Mouse (Mus musculus) B cell, adult 67 days (primary cell): ENCODE results near the gene Adamts9. TPM values are rescaled to one million over a fixed set of nuclear protein-coding genes. Genes with fewer than 3 reads are reported as not detected.

Experiments used
- total RNA-seq, 2 experiments: library from RNA; stranded (reverse); gene quantifications; 4 replicates each; pipeline ENCODE4 v1.2.4; 2023

Adamts9 gene
- not detected for total RNA-seq

DNA sequence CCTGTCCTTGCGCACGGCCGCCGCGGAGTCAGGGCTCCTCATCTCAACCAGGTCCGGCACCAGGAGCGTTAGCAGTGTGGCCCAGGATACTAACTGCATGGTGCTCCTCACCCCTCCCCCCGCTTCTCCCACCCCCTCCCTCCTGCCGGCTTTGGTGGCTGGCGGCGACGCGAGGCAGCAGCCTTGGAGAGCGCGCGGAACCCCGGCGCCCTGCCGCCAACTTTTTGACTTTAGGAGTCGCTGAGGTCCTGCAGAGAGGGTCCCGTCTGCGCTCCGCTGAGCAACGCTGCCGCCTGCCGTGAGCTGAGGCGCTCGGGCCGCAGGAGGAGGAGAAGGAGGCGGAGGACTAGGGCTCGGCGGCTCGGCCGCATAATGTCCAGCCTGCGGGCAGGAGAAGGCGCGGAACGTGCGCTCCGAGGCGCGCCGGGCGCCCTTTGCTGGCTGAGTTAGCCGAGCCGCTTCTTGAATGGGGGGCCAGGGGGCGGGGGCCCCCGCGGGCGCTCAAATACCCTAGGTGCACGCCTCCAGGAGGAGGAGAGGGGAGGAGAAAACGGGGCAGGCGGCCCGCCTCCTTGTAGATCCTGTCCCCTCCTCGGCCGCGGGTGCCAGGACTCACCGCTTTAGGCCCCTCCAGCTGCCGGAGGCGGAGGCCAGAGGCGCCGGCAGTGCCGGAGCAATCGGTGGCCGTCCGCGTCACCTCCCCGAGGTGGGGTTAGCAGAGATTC lies at the start of gene Adamts9:
TSS of gene Adamts9 (minus strand) at position 436 of the 725 bp plus-strand sequence.

DNA sequence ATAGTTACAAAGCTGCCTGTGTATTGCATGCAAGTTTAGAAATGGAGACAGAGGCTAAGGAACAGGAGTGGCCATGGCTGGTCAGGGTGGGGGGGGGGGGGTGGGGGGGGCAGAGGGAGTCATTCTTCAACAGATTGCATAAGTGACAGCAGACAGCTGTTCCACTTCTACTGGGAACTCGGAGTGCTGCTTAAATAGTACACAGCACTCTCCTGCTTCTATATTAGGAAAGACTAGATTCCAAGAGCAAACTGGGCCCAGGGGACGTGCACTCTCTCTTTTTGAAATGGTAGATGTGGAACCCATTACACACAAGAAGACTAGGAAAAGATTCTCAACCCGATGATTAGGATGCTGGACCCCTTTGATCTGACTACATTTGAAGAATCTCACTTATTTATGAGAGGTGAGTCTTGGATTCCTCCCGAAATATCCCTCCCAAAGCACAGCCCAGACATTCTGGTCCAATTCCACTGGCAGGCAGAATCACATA lies 74.2 kb downstream of the Adamts9 start, which contains the start of gene Gm15737:
TSS of gene Gm15737 (plus strand) at position 269 of the 493 bp plus-strand sequence.

DNA sequence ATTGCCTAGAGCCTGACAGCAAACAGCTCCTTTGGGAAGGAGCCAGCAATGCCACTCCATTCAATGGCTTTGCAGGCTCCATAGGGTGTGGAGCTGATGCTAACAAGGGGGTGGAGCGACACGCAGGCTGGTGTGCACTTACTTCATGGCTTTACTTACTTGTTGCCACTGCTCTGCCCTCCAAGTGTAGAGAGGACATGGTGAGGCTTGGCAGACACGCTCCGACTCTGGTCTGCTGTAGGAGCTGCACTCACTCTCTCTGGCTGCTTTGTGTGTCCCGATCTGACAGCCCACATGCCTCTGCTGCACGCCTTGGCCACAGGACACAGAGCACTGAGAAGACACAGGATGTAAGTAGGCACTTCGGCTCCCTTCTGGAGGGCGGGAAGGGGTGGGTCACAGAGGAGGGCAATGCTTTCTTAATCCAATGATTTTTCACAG lies 127.0 kb downstream of the Adamts9 start, which contains the start of gene A730049H05Rik:
TSS of gene A730049H05Rik (plus strand) at position 168 of the 441 bp plus-strand sequence.

Other genes with a start within 250 kb of the Adamts9 start
- gene Prickle2, start 237.3 kb downstream of the Adamts9 start, total RNA-seq = not detected
- not detected for gene A730049H05Rik, start 127.0 kb downstream of the Adamts9 start, total RNA-seq
- gene Gm15737, start 74.1 kb downstream of the Adamts9 start, total RNA-seq = not detected